Comparison of ENCODE assay signal across 23 mouse cellular contexts in the genomic region with DNA sequence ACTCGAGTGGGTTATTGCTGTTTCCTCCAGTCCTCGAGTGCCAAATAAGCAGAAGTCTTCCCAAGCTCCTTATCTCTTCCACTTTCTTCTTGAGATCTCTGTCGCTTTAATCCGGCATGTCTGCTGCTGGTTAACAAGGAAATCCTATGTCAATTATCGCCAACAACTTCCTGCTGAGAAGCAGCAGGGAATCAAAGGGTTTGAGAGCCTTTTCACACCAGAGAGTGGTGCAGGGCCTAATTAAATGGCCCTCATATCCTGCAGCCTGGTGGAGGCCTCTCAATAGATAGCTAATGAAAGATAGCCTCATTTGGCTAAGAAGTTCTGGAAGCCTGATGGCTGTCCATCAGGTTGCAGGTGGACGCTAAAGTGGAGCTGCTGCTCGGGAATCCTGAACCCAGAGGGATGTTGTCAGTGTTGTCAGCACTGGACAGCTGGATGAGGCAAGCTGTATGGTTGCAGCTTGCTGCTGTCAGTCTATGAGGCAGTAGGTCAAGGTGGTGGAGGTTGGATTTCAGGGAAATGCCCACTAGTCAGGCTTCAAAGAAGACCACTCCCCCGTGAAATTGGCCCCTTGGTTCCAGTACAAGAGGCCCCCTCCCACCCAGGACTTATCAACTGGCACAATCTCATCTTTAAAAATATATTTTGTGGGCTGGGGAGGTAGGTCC.
A peak's percentile ranks its signal among the peaks of the same experiment; 100 is the strongest.
DNase-seq lines count a peak whose midpoint lies in the region; ATAC-seq lines count a peak whose summit lies in the region.
"Had no signal": no experiment of that assay in that cellular context is flagged by ENCODE, and none has a peak within 500 bp of the region (broad histone marks: within the 10 kb centered on the region; RNA-seq: fewer than 3 reads in every experiment).

No protein-coding gene starts in this region.

- peak; percentile 62 for DNase-seq in forebrain, embryonic 14.5 days (ENCODE audit: low spot score)
- peak; percentile 29 for DNase-seq in limb, embryonic 11.5 days (ENCODE audit: low spot score)
- no peak for DNase-seq in limb, embryonic 10.5 days (ENCODE audit: low spot score)
- DNase-seq in embryonic facial prominence, embryonic 10.5 days (ENCODE audit: low spot score) = peak; percentile 11
- no peak for DNase-seq in heart, postnatal 14 days
- DNase-seq: adrenal gland, adult 2 months; B cell, adult 2 months; cerebellum, adult 2 months; cerebellum, postnatal 25 days; heart, postnatal 4 days; kidney, adult 9 months; liver, embryonic 13.5 days; lung, adult 2 months; lung, postnatal 14 days had no signal

- peaks cover 8% of the 10 kb centered on the region for H3K4me1 ChIP-seq in forebrain, embryonic 14.5 days (ENCODE audit: control insufficient read depth, insufficient read depth, low read length)
- peaks cover 29% of the 10 kb centered on the region for H3K4me1 ChIP-seq in forebrain, embryonic 13.5 days
- peaks cover 4% of the 10 kb centered on the region; the same call in 1 of the 2 replicates for H3K4me1 ChIP-seq in limb, embryonic 11.5 days (ENCODE audit: control insufficient read depth, insufficient read depth, low read length)
- H3K4me1 ChIP-seq in limb, embryonic 10.5 days = peaks cover 24% of the 10 kb centered on the region
- peaks cover 14% of the 10 kb centered on the region for H3K4me1 ChIP-seq in embryonic facial prominence, embryonic 10.5 days
- H3K4me1 ChIP-seq in neural tube, embryonic 15.5 days = peaks cover 5% of the 10 kb centered on the region; the same call in 1 of the 2 replicates
- H3K4me1 ChIP-seq: heart, embryonic 15.5 days; hindbrain, embryonic 15.5 days; liver, embryonic 13.5 days had no signal

- WGBS in forebrain, embryonic 14.5 days = 1% methylated on average over 8 of the region's 8 CpGs
- 2% methylated on average over 8 of the region's 8 CpGs for WGBS in forebrain, embryonic 13.5 days
- 9% methylated on average over 8 of the region's 8 CpGs for WGBS in limb, embryonic 11.5 days
- 6% methylated on average over 8 of the region's 8 CpGs for WGBS in limb, embryonic 10.5 days
- WGBS in embryonic facial prominence, embryonic 10.5 days = 7% methylated on average over 8 of the region's 8 CpGs
- WGBS in neural tube, embryonic 15.5 days = 8% methylated on average over 8 of the region's 8 CpGs

- peaks cover 4% of the 10 kb centered on the region; the same call in 1 of the 2 replicates for H3K9me3 ChIP-seq in forebrain, embryonic 14.5 days (replicated peaks; ENCODE audit: control insufficient read depth, low read length)
- H3K9me3 ChIP-seq in forebrain, embryonic 13.5 days (replicated peaks) = peaks cover 9% of the 10 kb centered on the region
- no peaks in the 10 kb centered on the region for H3K9me3 ChIP-seq in limb, embryonic 11.5 days (ENCODE audit: control insufficient read depth, low read length)
- no peaks in the 10 kb centered on the region for H3K9me3 ChIP-seq in limb, embryonic 10.5 days (replicated peaks)
- 0 out of 2 replicates have a peak, but pooled peaks cover 4% of the 10 kb centered on the region for H3K9me3 ChIP-seq in embryonic facial prominence, embryonic 10.5 days
- H3K9me3 ChIP-seq in neural tube, embryonic 15.5 days (replicated peaks) = no peaks in the 10 kb centered on the region
- H3K9me3 ChIP-seq: embryonic facial prominence, embryonic 12.5 days; G1E; heart, embryonic 15.5 days; hindbrain, embryonic 15.5 days; midbrain, embryonic 12.5 days had no signal

- no peaks in the 10 kb centered on the region for H3K36me3 ChIP-seq in forebrain, embryonic 14.5 days (ENCODE audit: control insufficient read depth, insufficient read depth, low read length)
- no peaks in the 10 kb centered on the region for H3K36me3 ChIP-seq in forebrain, embryonic 13.5 days (ENCODE audit: poor library complexity, severe bottlenecking)
- no peaks in the 10 kb centered on the region for H3K36me3 ChIP-seq in limb, embryonic 11.5 days (ENCODE audit: control insufficient read depth, insufficient read depth, low read length)
- no peaks in the 10 kb centered on the region for H3K36me3 ChIP-seq in limb, embryonic 10.5 days
- no peaks in the 10 kb centered on the region for H3K36me3 ChIP-seq in embryonic facial prominence, embryonic 10.5 days (replicated peaks)
- no peaks in the 10 kb centered on the region for H3K36me3 ChIP-seq in neural tube, embryonic 15.5 days
- H3K36me3 ChIP-seq: embryonic facial prominence, embryonic 12.5 days; G1E; heart, embryonic 15.5 days; hindbrain, embryonic 15.5 days; liver, embryonic 13.5 days; midbrain, embryonic 12.5 days had no signal

- intact Hi-C loops in heart, postnatal 14 days (cut with DNase I) = no loop called here

- H3K27ac ChIP-seq in forebrain, embryonic 14.5 days (ENCODE audit: low read depth, low read length) = no peak overlapping the region
- no peak overlapping the region for H3K27ac ChIP-seq in forebrain, embryonic 13.5 days
- H3K27ac ChIP-seq in limb, embryonic 11.5 days (replicated peaks; ENCODE audit: low read depth, low read length) = no peak overlapping the region
- no peak overlapping the region for H3K27ac ChIP-seq in limb, embryonic 10.5 days
- H3K27ac ChIP-seq in embryonic facial prominence, embryonic 10.5 days (replicated peaks) = no peak overlapping the region
- H3K27ac ChIP-seq in neural tube, embryonic 15.5 days (replicated peaks) = no peak overlapping the region
- H3K27ac ChIP-seq: embryonic facial prominence, embryonic 12.5 days; heart, embryonic 15.5 days; hindbrain, embryonic 15.5 days; liver, embryonic 13.5 days; midbrain, embryonic 12.5 days had no signal

- no peak for ATAC-seq in forebrain, embryonic 14.5 days
- ATAC-seq in forebrain, embryonic 13.5 days = no peak
- no peak for ATAC-seq in limb, embryonic 11.5 days (ENCODE audit: insufficient number of reproducible peaks, low FRiP score, low TSS enrichment, low read depth)
- ATAC-seq in neural tube, embryonic 15.5 days (ENCODE audit: low FRiP score) = no peak
- ATAC-seq: intestine, embryonic 16.5 days had no signal

- H3K9ac ChIP-seq in forebrain, embryonic 14.5 days (ENCODE audit: low read length) = no peak overlapping the region
- no peak overlapping the region for H3K9ac ChIP-seq in forebrain, embryonic 13.5 days
- H3K9ac ChIP-seq in limb, embryonic 11.5 days (ENCODE audit: low read length) = no peak overlapping the region
- H3K9ac ChIP-seq in neural tube, embryonic 15.5 days (replicated peaks) = no peak overlapping the region
- H3K9ac ChIP-seq: embryonic facial prominence, embryonic 12.5 days; heart, embryonic 15.5 days; hindbrain, embryonic 15.5 days; liver, embryonic 13.5 days; midbrain, embryonic 12.5 days had no signal

- H3K4me2 ChIP-seq in forebrain, embryonic 14.5 days (ENCODE audit: low read length) = no peak overlapping the region
- H3K4me2 ChIP-seq in forebrain, embryonic 13.5 days = no peak overlapping the region
- H3K4me2 ChIP-seq in limb, embryonic 11.5 days (ENCODE audit: low read depth, severe bottlenecking) = no peak overlapping the region
- H3K4me2 ChIP-seq in neural tube, embryonic 15.5 days = no peak overlapping the region
- H3K4me2 ChIP-seq: embryonic facial prominence, embryonic 12.5 days; heart, embryonic 15.5 days; hindbrain, embryonic 15.5 days; liver, embryonic 13.5 days; midbrain, embryonic 12.5 days had no signal

- H3K4me3 ChIP-seq in forebrain, embryonic 14.5 days (ENCODE audit: low read depth, low read length) = no peak overlapping the region
- H3K4me3 ChIP-seq in forebrain, embryonic 13.5 days = no peak overlapping the region
- no peak overlapping the region for H3K4me3 ChIP-seq in limb, embryonic 11.5 days (ENCODE audit: low read depth, low read length)
- no peak overlapping the region for H3K4me3 ChIP-seq in limb, embryonic 10.5 days
- H3K4me3 ChIP-seq in embryonic facial prominence, embryonic 10.5 days = no peak overlapping the region
- H3K4me3 ChIP-seq in neural tube, embryonic 15.5 days (replicated peaks) = no peak overlapping the region
- H3K4me3 ChIP-seq: embryonic facial prominence, embryonic 12.5 days; heart, embryonic 15.5 days; hindbrain, embryonic 15.5 days; liver, embryonic 13.5 days; midbrain, embryonic 12.5 days had no signal

- H3K27me3 ChIP-seq in forebrain, embryonic 14.5 days (replicated peaks; ENCODE audit: control insufficient read depth, insufficient read depth, low read length) = no peaks in the 10 kb centered on the region
- H3K27me3 ChIP-seq in forebrain, embryonic 13.5 days = no peaks in the 10 kb centered on the region; the same call in 1 of the 2 replicates
- peaks cover 10% of the 10 kb centered on the region for H3K27me3 ChIP-seq in limb, embryonic 11.5 days (ENCODE audit: control insufficient read depth, insufficient read depth, low read length)
- H3K27me3 ChIP-seq in limb, embryonic 10.5 days (ENCODE audit: low read depth, poor library complexity, severe bottlenecking) = peaks cover 74% of the 10 kb centered on the region
- peaks cover 20% of the 10 kb centered on the region for H3K27me3 ChIP-seq in embryonic facial prominence, embryonic 10.5 days (replicated peaks; ENCODE audit: low read depth, poor library complexity, severe bottlenecking)
- H3K27me3 ChIP-seq in neural tube, embryonic 15.5 days (replicated peaks) = 0 out of 2 replicates have a peak, but pooled peaks cover 5% of the 10 kb centered on the region
- H3K27me3 ChIP-seq: CH12.LX; embryonic facial prominence, embryonic 12.5 days; hindbrain, embryonic 15.5 days; liver, embryonic 13.5 days had no signal

Comparison
In these comparisons a context has a peak if more than half of its experiments do, and no peak if none do; other contexts are left out.
1. DNase-seq: peak in forebrain, embryonic 14.5 days (single experiment), limb, embryonic 11.5 days (single experiment) and embryonic facial prominence, embryonic 10.5 days (single experiment); none in limb, embryonic 10.5 days (single experiment) and heart, postnatal 14 days (0 of 2).